In the genomic region with DNA sequence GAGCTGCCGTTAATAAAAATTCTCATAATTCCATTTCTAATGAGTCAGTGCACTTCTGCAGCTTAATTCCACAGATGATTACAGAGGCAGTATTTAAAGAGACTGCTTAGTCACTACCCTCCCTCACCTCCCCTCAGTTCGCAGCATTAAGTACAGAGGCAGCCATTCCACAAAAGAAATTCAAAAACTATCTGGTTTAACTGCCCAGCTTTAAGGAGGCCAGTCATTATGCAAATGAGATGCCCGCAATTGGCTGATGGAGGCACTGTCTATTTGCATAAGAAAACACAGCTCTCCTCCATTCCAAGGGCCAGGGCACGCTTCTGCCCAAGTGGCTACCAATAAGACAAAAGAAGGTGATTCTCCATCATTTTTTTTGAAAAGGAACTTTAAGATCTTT, we compare ENCODE assay signal across 11 mouse cellular contexts.
DNase-seq lines count a peak whose midpoint lies in the region; ATAC-seq and TF ChIP-seq lines count a peak whose summit lies in the region.
"Had no signal": no experiment of that assay in that cellular context is flagged by ENCODE, and none has a peak within 500 bp of the region (broad histone marks: within the 10 kb centered on the region; RNA-seq: fewer than 3 reads in every experiment).

No protein-coding gene starts in this region.

- ATAC-seq in kidney, embryonic 15.5 days (replicated peaks; ENCODE audit: low FRiP score), result peak; percentile 67
- ATAC-seq in embryonic facial prominence, embryonic 13.5 days (ENCODE audit: insufficient number of reproducible peaks, insufficient read depth, low FRiP score, low TSS enrichment, low read depth), result no peak
- ATAC-seq in hindbrain, embryonic 15.5 days (ENCODE audit: low FRiP score, low read depth), result peak; percentile 51; the same call in 1 of the 2 replicates
- ATAC-seq in neural tube, embryonic 12.5 days (ENCODE audit: low FRiP score, low read depth), result peak; percentile 58; the same call in 1 of the 2 replicates
- ATAC-seq in liver, postnatal 0 days, result no peak
- ATAC-seq: intestine, embryonic 15.5 days had no signal

- H3K4me3 ChIP-seq in kidney, embryonic 15.5 days (replicated peaks), result no peak overlapping the region
- H3K4me3 ChIP-seq in embryonic facial prominence, embryonic 13.5 days, result no peak overlapping the region
- H3K4me3 ChIP-seq in hindbrain, embryonic 15.5 days, result no peak overlapping the region
- no peak overlapping the region for H3K4me3 ChIP-seq in neural tube, embryonic 12.5 days
- H3K4me3 ChIP-seq in liver, postnatal 0 days (ENCODE audit: low read depth, low read length), result no peak overlapping the region
- H3K4me3 ChIP-seq: intestine, embryonic 15.5 days had no signal

- TF ChIP-seq EP300 in liver, postnatal 0 days (IDR thresholded peaks at IDR 0.05; ENCODE audit: low read depth), result no peak

- 28% methylated on average over 4 of the region's 4 CpGs for WGBS in kidney, embryonic 15.5 days
- 28% methylated on average over 4 of the region's 4 CpGs for WGBS in embryonic facial prominence, embryonic 13.5 days
- WGBS in hindbrain, embryonic 15.5 days, result 10% methylated on average over 4 of the region's 4 CpGs
- WGBS in neural tube, embryonic 12.5 days, result 15% methylated on average over 4 of the region's 4 CpGs
- 41% methylated on average over 4 of the region's 4 CpGs for WGBS in liver, postnatal 0 days (ENCODE audit: insufficient replicate concordance)

- no peak for TF ChIP-seq CTCF in liver, postnatal 0 days (IDR thresholded peaks at IDR 0.05; ENCODE audit: low read depth)

- H3K9me3 ChIP-seq in kidney, embryonic 15.5 days (replicated peaks), result no peaks in the 10 kb centered on the region; the same call in 1 of the 2 replicates
- no peaks in the 10 kb centered on the region for H3K9me3 ChIP-seq in embryonic facial prominence, embryonic 13.5 days
- H3K9me3 ChIP-seq in hindbrain, embryonic 15.5 days, result no peaks in the 10 kb centered on the region
- H3K9me3 ChIP-seq in neural tube, embryonic 12.5 days, result no peaks in the 10 kb centered on the region
- no peaks in the 10 kb centered on the region for H3K9me3 ChIP-seq in liver, postnatal 0 days (ENCODE audit: low read length)
- H3K9me3 ChIP-seq: intestine, embryonic 15.5 days had no signal

- no peaks in the 10 kb centered on the region for H3K27me3 ChIP-seq in kidney, embryonic 15.5 days
- H3K27me3 ChIP-seq in embryonic facial prominence, embryonic 13.5 days, result no peaks in the 10 kb centered on the region
- H3K27me3 ChIP-seq in hindbrain, embryonic 15.5 days, result no peaks in the 10 kb centered on the region
- H3K27me3 ChIP-seq in neural tube, embryonic 12.5 days (replicated peaks), result no peaks in the 10 kb centered on the region
- H3K27me3 ChIP-seq in liver, postnatal 0 days (ENCODE audit: insufficient read depth, low read length), result no peaks in the 10 kb centered on the region
- H3K27me3 ChIP-seq: intestine, embryonic 15.5 days had no signal

- no peak overlapping the region for H3K4me2 ChIP-seq in kidney, embryonic 15.5 days
- peak overlapping the region; percentile 5; the same call in 1 of the 2 replicates for H3K4me2 ChIP-seq in embryonic facial prominence, embryonic 13.5 days
- peak overlapping the region; percentile 4; the same call in 1 of the 2 replicates for H3K4me2 ChIP-seq in hindbrain, embryonic 15.5 days
- no peak overlapping the region for H3K4me2 ChIP-seq in neural tube, embryonic 12.5 days (replicated peaks)
- no peak overlapping the region for H3K4me2 ChIP-seq in liver, postnatal 0 days (ENCODE audit: low read depth, low read length)
- H3K4me2 ChIP-seq: intestine, embryonic 15.5 days had no signal

- H3K36me3 ChIP-seq in kidney, embryonic 15.5 days, result no peaks in the 10 kb centered on the region
- no peaks in the 10 kb centered on the region for H3K36me3 ChIP-seq in embryonic facial prominence, embryonic 13.5 days
- H3K36me3 ChIP-seq in hindbrain, embryonic 15.5 days, result no peaks in the 10 kb centered on the region
- H3K36me3 ChIP-seq in neural tube, embryonic 12.5 days, result no peaks in the 10 kb centered on the region
- no peaks in the 10 kb centered on the region for H3K36me3 ChIP-seq in liver, postnatal 0 days (replicated peaks; ENCODE audit: insufficient read depth, low read length)
- H3K36me3 ChIP-seq: intestine, embryonic 15.5 days had no signal

- intact Hi-C loops in left cerebral cortex, postnatal 36 days (cut with DNase I), result no loop called here

- no peaks in the 10 kb centered on the region for H3K4me1 ChIP-seq in kidney, embryonic 15.5 days
- peaks cover 4% of the 10 kb centered on the region; the same call in 1 of the 2 replicates for H3K4me1 ChIP-seq in embryonic facial prominence, embryonic 13.5 days
- peaks cover 17% of the 10 kb centered on the region for H3K4me1 ChIP-seq in hindbrain, embryonic 15.5 days (replicated peaks)
- peaks cover 6% of the 10 kb centered on the region; the same call in 1 of the 2 replicates for H3K4me1 ChIP-seq in neural tube, embryonic 12.5 days
- H3K4me1 ChIP-seq in liver, postnatal 0 days (ENCODE audit: insufficient read depth), result no peaks in the 10 kb centered on the region
- H3K4me1 ChIP-seq: intestine, embryonic 15.5 days had no signal

- H3K27ac ChIP-seq in kidney, embryonic 15.5 days, result no peak overlapping the region
- no peak overlapping the region for H3K27ac ChIP-seq in embryonic facial prominence, embryonic 13.5 days
- peak overlapping the region; percentile 36; the same call in 1 of the 2 replicates for H3K27ac ChIP-seq in hindbrain, embryonic 15.5 days (replicated peaks)
- no peak overlapping the region for H3K27ac ChIP-seq in neural tube, embryonic 12.5 days
- no peak overlapping the region for H3K27ac ChIP-seq in liver, postnatal 0 days (ENCODE audit: low read depth)
- H3K27ac ChIP-seq: intestine, embryonic 15.5 days had no signal

- H3K9ac ChIP-seq in kidney, embryonic 15.5 days, result no peak overlapping the region
- H3K9ac ChIP-seq in embryonic facial prominence, embryonic 13.5 days, result no peak overlapping the region
- H3K9ac ChIP-seq in hindbrain, embryonic 15.5 days, result no peak overlapping the region
- no peak overlapping the region for H3K9ac ChIP-seq in neural tube, embryonic 12.5 days
- H3K9ac ChIP-seq in liver, postnatal 0 days (replicated peaks), result no peak overlapping the region
- H3K9ac ChIP-seq: intestine, embryonic 15.5 days had no signal

- no peak for DNase-seq in kidney, adult 11 months
- DNase-seq in liver, postnatal 0 days, result no peak
- no peak for DNase-seq in left cerebral cortex, postnatal 36 days (ENCODE audit: low spot score in 2 of 2)
- DNase-seq in right cerebral cortex, postnatal 25 days, result no peak
- DNase-seq: cerebellum, postnatal 36 days; right cerebral cortex, adult 18-20 months had no signal

Comparison
In these comparisons a context has a peak if more than half of its experiments do, and no peak if none do; other contexts are left out.
1. ATAC-seq: peak in kidney, embryonic 15.5 days (single experiment), hindbrain, embryonic 15.5 days (single experiment) and neural tube, embryonic 12.5 days (single experiment); none in embryonic facial prominence, embryonic 13.5 days (single experiment) and liver, postnatal 0 days (single experiment).
2. H3K4me2 ChIP-seq: peak in embryonic facial prominence, embryonic 13.5 days (single experiment) and hindbrain, embryonic 15.5 days (single experiment); none in kidney, embryonic 15.5 days (single experiment), neural tube, embryonic 12.5 days (single experiment) and liver, postnatal 0 days (single experiment).